Mouse (Mus musculus) forebrain, embryonic 16.5 days (tissue): ENCODE data around the gene Vopp1. TPM values are rescaled to one million over a fixed set of nuclear protein-coding genes. Genes with fewer than 3 reads are reported as not detected.
"Not testable (repeated sequence)": the region's sequence is repeated elsewhere in the genome, so short reads cannot be mapped to it uniquely, and the experiment has no call there.

Experiments
- ATAC-seq: fragments of 200-750 bp; cut with Nextera tagmentation; 2 replicates; pipeline ENCODE4 v1.8.0; 2017; ENCODE audit warnings: mild to moderate bottlenecking, moderate library complexity
- H3K27ac ChIP-seq: fragments of 300-500 bp; sonication (generic); 2 replicates; pipeline ENCODE4 v1.5.1; 2014; ENCODE audit warnings: low read length, control low read depth
- H3K27me3 ChIP-seq: fragments of 300-500 bp; sonication (generic); replicated peaks from 2 replicates; pipeline ENCODE4 v1.6.1; 2014; ENCODE audit warnings: low read length; ENCODE audit not compliant: control insufficient read depth, insufficient read depth
- H3K36me3 ChIP-seq: fragments of 300-500 bp; sonication (generic); 2 replicates; pipeline ENCODE4 v1.6.1; 2014; ENCODE audit not compliant: control insufficient read depth, insufficient read depth
- H3K4me1 ChIP-seq: fragments of 300-500 bp; sonication (generic); replicated peaks from 2 replicates; pipeline ENCODE4 v1.6.1; 2014; ENCODE audit warnings: low read length; ENCODE audit not compliant: control insufficient read depth, insufficient read depth
- H3K4me2 ChIP-seq: fragments of 300-500 bp; sonication (generic); 2 replicates; pipeline ENCODE4 v1.6.1; 2014; ENCODE audit warnings: mild to moderate bottlenecking, low read length, control low read depth
- H3K4me3 ChIP-seq: fragments of 300-500 bp; sonication (generic); replicated peaks from 2 replicates; pipeline ENCODE4 v1.5.1; 2014; ENCODE audit warnings: mild to moderate bottlenecking, low read length, control low read depth
- H3K9ac ChIP-seq: fragments of 300-500 bp; sonication (generic); replicated peaks from 2 replicates; pipeline ENCODE4 v1.6.1; 2014; ENCODE audit warnings: low read depth, low read length, control low read depth
- H3K9me3 ChIP-seq: fragments of 300-500 bp; sonication (generic); 2 replicates; pipeline ENCODE4 v1.6.1; 2016; ENCODE audit warnings: low read length; ENCODE audit not compliant: control insufficient read depth
- WGBS: fragments of 180-500 bp; shearing (Covaris S2); extraction: QIAGEN DNeasy Blood & Tissue Kit; methylation state at CpG from one replicate; pipeline ENCODE4 v1.1.7; 2014; 5-methylcytosine and 5-hydroxymethylcytosine counted together
- polyA plus RNA-seq: library from polyadenylated mRNA; unstranded; fragments of >200 nt; fragmentation: Nextera tagmentation; extraction: Ambion mirVana; gene quantifications from 2 replicates; pipeline ENCODE4 v1.2.1, GENCODE M21; 2015

The Vopp1 gene
- polyA plus RNA-seq, 1 experiment from 2014 or later, result 203 TPM

GRCm38 (mm10) chr6:57814436-57814940 is 10.5 kb downstream of the Vopp1 start:
- Histone ChIP-seq H3K36me3 (no peaks in the 10 kb centered on the region), H3K9me3 (no peaks in the 10 kb centered on the region), H3K4me1 (no peaks in the 10 kb centered on the region), H3K27me3 (no peaks in the 10 kb centered on the region), H3K9ac (no peak overlapping the region), H3K4me3 (no peak overlapping the region), H3K27ac (no peak overlapping the region), H3K4me2 (no peak overlapping the region)
- ATAC-seq, result no peak
- 83% methylated on average over 2 of the region's 2 CpGs for WGBS

GRCm38 (mm10) chr6:57811748-57812730 is 12.9 kb downstream of the Vopp1 start:
- H3K9me3 ChIP-seq, result 0 out of 2 replicates have a peak, but pooled peaks cover 2% of the 10 kb centered on the region
- H3K27ac ChIP-seq, result no peak overlapping the region
- ATAC-seq, result no peak

GRCm38 (mm10) chr6:57805218-57806069 is 19.5 kb downstream of the Vopp1 start:
- 0 out of 2 replicates have a peak, but pooled peaks cover 2% of the 10 kb centered on the region for H3K9me3 ChIP-seq
- H3K4me2 ChIP-seq, result no peak overlapping the region
- no peak overlapping the region for H3K4me3 ChIP-seq
- ATAC-seq, result no peak
- WGBS, result 92% methylated on average over 5 of the region's 5 CpGs
- H3K9ac ChIP-seq, result no peak overlapping the region
- H3K27ac ChIP-seq, result no peak overlapping the region
- no peaks in the 10 kb centered on the region for H3K4me1 ChIP-seq
- H3K27me3 ChIP-seq, result no peaks in the 10 kb centered on the region
- no peaks in the 10 kb centered on the region for H3K36me3 ChIP-seq

More at GRCm38 (mm10) chr6:57811748-57812730, 12.9 kb downstream of the Vopp1 start:
- 91% methylated on average over 3 of the region's 3 CpGs for WGBS
- H3K27me3 ChIP-seq, result no peaks in the 10 kb centered on the region
- no peak overlapping the region for H3K9ac ChIP-seq
- H3K4me1 ChIP-seq, result no peaks in the 10 kb centered on the region
- H3K4me2 ChIP-seq, result no peak overlapping the region
- no peak overlapping the region for H3K4me3 ChIP-seq
- H3K36me3 ChIP-seq, result no peaks in the 10 kb centered on the region

GRCm38 (mm10) chr6:57803130-57803529 is 21.8 kb downstream of the Vopp1 start:
- Histone ChIP-seq H3K9ac (no peak overlapping the region), H3K9me3 (no peaks in the 10 kb centered on the region), H3K27ac (no peak overlapping the region), H3K4me1 (no peaks in the 10 kb centered on the region), H3K36me3 (no peaks in the 10 kb centered on the region), H3K27me3 (no peaks in the 10 kb centered on the region), H3K4me3 (no peak overlapping the region), H3K4me2 (no peak overlapping the region)
- ATAC-seq, result no peak
- 83% methylated on average over 2 of the region's 2 CpGs for WGBS

GRCm38 (mm10) chr6:57798986-57799385 is 26.0 kb downstream of the Vopp1 start:
- Histone ChIP-seq H3K9ac (no peak overlapping the region), H3K4me3 (no peak overlapping the region), H3K36me3 (no peaks in the 10 kb centered on the region), H3K27me3 (no peaks in the 10 kb centered on the region), H3K4me2 (no peak overlapping the region), H3K27ac (no peak overlapping the region), H3K4me1 (no peaks in the 10 kb centered on the region), H3K9me3 (no peaks in the 10 kb centered on the region)
- no peak for ATAC-seq
- 85% methylated on average over 1 of the region's 1 CpGs for WGBS

- Histone ChIP-seq H3K4me2 (no peak overlapping the region), H3K27me3 (no peaks in the 10 kb centered on the region), H3K9ac (no peak overlapping the region), H3K4me3 (no peak overlapping the region), H3K4me1 (no peaks in the 10 kb centered on the region), H3K36me3 (no peaks in the 10 kb centered on the region), H3K9me3 (no peaks in the 10 kb centered on the region), H3K27ac (no peak overlapping the region)
- ATAC-seq, result no peak
- 90% methylated on average over 3 of the region's 3 CpGs for WGBS
Measured at GRCm38 (mm10) chr6:57796853-57797423, 28.0 kb downstream of the Vopp1 start.

- WGBS, result 62% methylated on average over 3 of the region's 3 CpGs
- Histone ChIP-seq H3K27me3 (no peaks in the 10 kb centered on the region), H3K27ac (no peak overlapping the region), H3K4me3 (no peak overlapping the region), H3K9me3 (no peaks in the 10 kb centered on the region), H3K36me3 (no peaks in the 10 kb centered on the region), H3K9ac (no peak overlapping the region), H3K4me2 (no peak overlapping the region), H3K4me1 (no peaks in the 10 kb centered on the region)
- ATAC-seq, result peak; percentile 47; the same call in 1 of the 2 replicates
Measured at GRCm38 (mm10) chr6:57795835-57796234, 29.1 kb downstream of the Vopp1 start.

GRCm38 (mm10) chr6:57792821-57793220 is 32.1 kb downstream of the Vopp1 start:
- WGBS, result 76% methylated on average over 7 of the region's 9 CpGs
- not testable (repeated sequence) for H3K27me3 ChIP-seq, H3K9me3 ChIP-seq

GRCm38 (mm10) chr6:57790542-57790941 is 34.4 kb downstream of the Vopp1 start:
- H3K27ac ChIP-seq, result no peak overlapping the region
- H3K9me3 ChIP-seq, result no peaks in the 10 kb centered on the region
- H3K4me1 ChIP-seq, result no peaks in the 10 kb centered on the region
- H3K4me3 ChIP-seq, result no peak overlapping the region
- ATAC-seq, result no peak
- 85% methylated on average over 4 of the region's 4 CpGs for WGBS
- H3K9ac ChIP-seq, result no peak overlapping the region
- peaks cover 7% of the 10 kb centered on the region for H3K36me3 ChIP-seq
- H3K27me3 ChIP-seq, result no peaks in the 10 kb centered on the region
- H3K4me2 ChIP-seq, result no peak overlapping the region

More at GRCm38 (mm10) chr6:57792821-57793220, 32.1 kb downstream of the Vopp1 start:
- H3K27ac ChIP-seq, H3K4me3 ChIP-seq, H3K4me2 ChIP-seq, H3K36me3 ChIP-seq, H3K9ac ChIP-seq, ATAC-seq, H3K4me1 ChIP-seq: not testable (repeated sequence)
